Mouse (Mus musculus) intestine, embryonic 14.5 days (tissue): ENCODE results near the gene Cbfa2t2. TPM values are rescaled to one million over a fixed set of nuclear protein-coding genes. Genes with fewer than 3 reads are reported as not detected.

Source experiments
- ATAC-seq: fragments of 200-750 bp; cut with Nextera tagmentation; replicated peaks from 2 replicates; pipeline ENCODE4 v1.8.0; 2017; ENCODE audit warnings: low read depth, moderate number of reproducible peaks, moderate TSS enrichment, moderate library complexity; ENCODE audit not compliant: low FRiP score, low TSS enrichment
- DNase-seq: peaks from one replicate; pipeline ENCODE4 v3.0.0-alpha.2; 2018; ENCODE audit warnings: low spot score
- H3K27ac ChIP-seq: fragments of 300-500 bp; sonication (generic); 2 replicates; pipeline ENCODE4 v1.5.1; 2014; ENCODE audit warnings: low read depth, mild to moderate bottlenecking, control low read depth
- H3K27me3 ChIP-seq: fragments of 300-500 bp; sonication (generic); replicated peaks from 2 replicates; pipeline ENCODE4 v1.6.1; 2014; ENCODE audit warnings: low read length, control low read depth; ENCODE audit not compliant: control insufficient read depth, insufficient read depth
- H3K36me3 ChIP-seq: fragments of 300-500 bp; sonication (generic); 2 replicates; pipeline ENCODE4 v1.6.1; 2014; ENCODE audit warnings: low read length, control low read depth; ENCODE audit not compliant: control insufficient read depth, insufficient read depth
- H3K4me1 ChIP-seq: fragments of 300-500 bp; sonication (generic); replicated peaks from 2 replicates; pipeline ENCODE4 v1.6.1; 2014; ENCODE audit warnings: low read length, control low read depth, mixed read lengths; ENCODE audit not compliant: control insufficient read depth, insufficient read depth
- H3K4me2 ChIP-seq: fragments of 300-500 bp; sonication (generic); 2 replicates; pipeline ENCODE4 v1.6.1; 2014; ENCODE audit warnings: low read length
- H3K4me3 ChIP-seq: fragments of 300-500 bp; sonication (generic); 2 replicates; pipeline ENCODE4 v1.5.1; 2014; ENCODE audit warnings: low read depth, low read length, control low read depth, mixed read lengths
- H3K9ac ChIP-seq: fragments of 300-500 bp; sonication (generic); 2 replicates; pipeline ENCODE4 v1.6.1; 2014; ENCODE audit warnings: mild to moderate bottlenecking, low read length
- H3K9me3 ChIP-seq: fragments of 300-500 bp; sonication (generic); 2 replicates; pipeline ENCODE4 v1.6.1; 2016; ENCODE audit warnings: low read length, control low read depth; ENCODE audit not compliant: control insufficient read depth
- WGBS: fragments of 180-500 bp; shearing (Covaris S2); extraction: QIAGEN DNeasy Blood & Tissue Kit; methylation state at CpG from one replicate; pipeline ENCODE4 v1.1.7; 2014; 5-methylcytosine and 5-hydroxymethylcytosine counted together
- polyA plus RNA-seq: library from polyadenylated mRNA; unstranded; fragments of >200 nt; fragmentation: Nextera tagmentation; extraction: Ambion mirVana; gene quantifications from 2 replicates; pipeline ENCODE4 v1.2.1, GENCODE M21; 2014

Gene Cbfa2t2
- polyA plus RNA-seq, 1 experiment from 2014 or later, result 33.6 TPM

GRCm38 (mm10) chr2:154405447-154405994, 30.8 kb upstream of the Cbfa2t2 start:
- peaks cover 4% of the 10 kb centered on the region; the same call in 1 of the 2 replicates for H3K27me3 ChIP-seq
- H3K36me3 ChIP-seq, result no peaks in the 10 kb centered on the region
- H3K4me3 ChIP-seq, result no peak overlapping the region
- no peak overlapping the region for H3K9ac ChIP-seq
- H3K4me2 ChIP-seq, result no peak overlapping the region
- ATAC-seq (no peak), DNase-seq (no peak)
- H3K27ac ChIP-seq, result no peak overlapping the region
- no peaks in the 10 kb centered on the region for H3K9me3 ChIP-seq
- H3K4me1 ChIP-seq, result 0 out of 2 replicates have a peak, but pooled peaks cover 9% of the 10 kb centered on the region
- 62% methylated on average over 5 of the region's 5 CpGs for WGBS

DNA sequence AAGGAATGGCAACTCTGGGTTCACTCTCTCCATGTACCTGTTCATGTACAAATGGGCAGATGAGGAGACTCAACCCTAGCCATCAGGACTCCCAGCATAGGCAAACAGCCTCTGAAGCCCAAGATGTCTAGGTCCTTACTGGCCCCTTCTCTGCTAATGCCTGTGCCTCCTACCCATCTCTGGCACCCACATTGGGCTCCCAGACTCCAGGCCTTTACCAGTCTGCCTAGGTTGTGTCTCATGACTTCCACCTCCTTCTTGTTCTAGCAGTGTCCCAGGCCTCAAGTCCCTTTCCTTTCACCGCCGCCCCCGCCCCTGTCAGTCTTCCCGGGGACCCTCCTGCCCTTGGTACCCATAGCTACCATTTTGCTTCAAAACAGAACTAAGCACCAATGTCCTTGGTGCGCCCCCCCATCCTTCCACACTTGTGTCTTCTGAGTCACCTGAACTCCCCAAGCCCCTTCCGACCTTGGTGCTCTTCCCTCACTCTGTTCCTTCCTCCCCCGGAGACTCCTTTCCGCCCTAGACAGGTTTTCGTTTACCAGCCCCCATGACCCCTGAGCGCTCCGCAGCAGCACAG, 29.1 kb upstream of the Cbfa2t2 start:
- 0 out of 2 replicates have a peak, but pooled peaks cover 9% of the 10 kb centered on the region for H3K4me1 ChIP-seq
- peak overlapping the region; percentile 59 for H3K9ac ChIP-seq
- peak overlapping the region; percentile 78 for H3K4me2 ChIP-seq
- 31% methylated on average over 11 of the region's 11 CpGs for WGBS
- ATAC-seq (no peak), DNase-seq (no peak)
- H3K27ac ChIP-seq, result no peak overlapping the region
- H3K36me3 ChIP-seq, result no peaks in the 10 kb centered on the region
- H3K27me3 ChIP-seq, result peaks cover 4% of the 10 kb centered on the region; the same call in 1 of the 2 replicates
- peak overlapping the region; percentile 69 for H3K4me3 ChIP-seq
- no peaks in the 10 kb centered on the region for H3K9me3 ChIP-seq

DNA sequence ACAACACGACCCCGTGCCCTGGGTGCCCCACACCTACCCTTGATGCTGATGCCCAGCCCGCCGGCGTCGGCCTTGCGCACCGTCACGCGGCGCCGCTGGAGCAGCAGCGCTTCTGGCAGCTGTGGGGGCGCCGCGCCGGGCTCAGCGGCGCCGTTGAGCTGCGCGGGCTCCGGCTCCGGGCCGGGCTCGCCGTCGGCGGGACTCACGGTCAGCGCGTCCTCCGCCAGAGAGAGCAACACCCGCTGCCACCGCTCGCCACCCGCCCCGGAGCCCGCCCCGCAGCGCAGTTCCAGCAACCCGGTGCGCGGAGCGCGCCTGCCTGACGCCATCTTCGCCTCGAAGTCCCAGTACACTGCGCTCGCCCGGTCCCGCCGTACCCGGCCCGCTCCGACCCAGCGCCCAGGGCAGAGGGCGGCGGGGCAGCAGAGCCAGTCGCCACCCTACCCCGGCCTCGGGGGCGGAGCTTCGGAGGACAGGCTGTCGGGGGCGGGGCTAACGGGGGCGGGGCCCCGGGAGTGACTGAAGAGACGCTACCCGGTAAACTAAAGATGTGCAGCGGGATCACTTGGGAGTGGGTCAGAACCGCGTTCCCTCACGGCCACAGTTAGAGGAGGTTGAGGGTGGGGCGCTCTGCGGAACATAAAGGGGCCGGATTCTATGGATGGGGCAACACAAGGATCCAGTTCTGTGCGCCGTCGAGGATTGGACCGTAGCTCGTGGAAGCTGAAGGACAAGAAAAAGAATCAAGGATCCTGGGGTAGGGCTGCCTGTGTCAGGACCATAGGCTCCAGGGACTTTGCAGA, 28.4 kb upstream of the Cbfa2t2 start, which contains the start of gene Snta1:
TSS of gene Snta1 (minus strand) at position 457 of the 803 bp plus-strand sequence.
- Histone ChIP-seq H3K4me2 (peak within 1 kb of the TSS; percentile 78), H3K36me3 (no peaks in the 10 kb centered on the region), H3K27ac (no peak within 1 kb of the TSS), H3K9me3 (no peaks in the 10 kb centered on the region), H3K27me3 (peaks cover 4% of the 10 kb centered on the region; the same call in 1 of the 2 replicates), H3K4me3 (peak within 1 kb of the TSS; percentile 69), H3K4me1 (0 out of 2 replicates have a peak, but pooled peaks cover 6% of the 10 kb centered on the region), H3K9ac (peak within 1 kb of the TSS; percentile 59)
- 2% methylated on average over 75 of the region's 84 CpGs for WGBS
- peak; percentile 88 for DNase-seq
- peak; percentile 81 for ATAC-seq

GRCm38 (mm10) chr2:154410355-154410754, 25.9 kb upstream of the Cbfa2t2 start:
- no peaks in the 10 kb centered on the region for H3K36me3 ChIP-seq
- no peaks in the 10 kb centered on the region for H3K4me1 ChIP-seq
- DNase-seq, result no peak
- 57% methylated on average over 2 of the region's 2 CpGs for WGBS
- H3K27ac ChIP-seq, result no peak overlapping the region
- no peak for ATAC-seq
- H3K4me2 ChIP-seq, result no peak overlapping the region
- H3K4me3 ChIP-seq, result no peak overlapping the region
- no peak overlapping the region for H3K9ac ChIP-seq
- H3K27me3 ChIP-seq, result peaks cover 4% of the 10 kb centered on the region; the same call in 1 of the 2 replicates
- H3K9me3 ChIP-seq, result no peaks in the 10 kb centered on the region

DNA sequence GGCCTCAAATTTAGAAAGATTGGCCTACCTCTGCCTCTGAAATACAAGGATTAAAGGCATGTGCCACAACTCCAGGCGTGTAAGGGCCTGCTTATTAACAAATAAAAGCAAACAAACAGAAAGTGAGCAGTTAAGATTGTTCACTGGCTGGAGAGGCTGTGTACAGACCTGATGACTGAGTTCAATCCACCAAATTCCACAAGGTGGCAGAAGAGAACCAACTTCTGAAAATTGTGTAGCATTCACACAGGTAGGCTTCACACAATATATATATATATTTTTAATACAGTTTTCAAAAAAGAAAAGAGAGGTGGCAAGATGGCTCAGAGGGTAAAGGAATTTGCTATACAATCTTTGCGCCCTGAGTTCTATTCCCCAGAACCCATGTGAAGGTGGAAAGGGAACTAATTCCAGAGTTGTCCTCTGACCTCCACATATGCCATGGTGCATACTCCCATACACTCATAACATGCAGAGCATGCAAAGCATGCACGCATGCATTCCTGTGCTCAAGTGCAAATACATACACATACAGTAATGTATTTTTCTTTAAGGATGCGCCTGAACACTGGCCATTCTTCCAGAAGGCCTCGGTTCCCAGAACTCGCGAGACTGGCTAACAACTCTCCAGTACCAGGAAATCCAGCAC, 24.1 kb upstream of the Cbfa2t2 start:
- H3K9me3 ChIP-seq, result no peaks in the 10 kb centered on the region
- peaks cover 4% of the 10 kb centered on the region; the same call in 1 of the 2 replicates for H3K27me3 ChIP-seq
- H3K9ac ChIP-seq, result no peak overlapping the region
- DNase-seq (no peak), ATAC-seq (0 out of 2 replicates have a peak, but pooled peaks have one; percentile 40)
- H3K4me2 ChIP-seq, result no peak overlapping the region
- no peaks in the 10 kb centered on the region for H3K4me1 ChIP-seq
- no peak overlapping the region for H3K4me3 ChIP-seq
- H3K27ac ChIP-seq, result no peak overlapping the region
- WGBS, result 67% methylated on average over 7 of the region's 7 CpGs
- H3K36me3 ChIP-seq, result no peaks in the 10 kb centered on the region

DNA sequence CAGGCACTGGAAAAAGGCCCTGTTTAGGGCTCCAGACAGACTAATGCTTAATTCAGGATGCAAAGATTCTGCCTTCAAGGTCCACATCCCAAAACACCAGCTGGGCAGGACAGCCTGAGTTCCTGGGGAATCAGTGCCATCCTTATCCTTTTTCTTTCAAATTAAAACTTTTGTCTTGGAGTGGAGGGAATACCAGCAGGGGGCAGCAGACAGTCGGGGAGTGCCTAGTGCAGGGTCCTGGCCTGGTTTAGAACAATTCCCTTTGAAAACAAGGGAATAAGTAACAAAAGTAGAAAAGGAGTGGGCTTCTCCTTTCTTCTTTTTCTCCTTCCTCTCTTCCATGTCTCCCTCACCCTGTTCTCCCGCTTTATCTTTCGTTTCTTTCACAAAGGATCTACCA, 19.2 kb upstream of the Cbfa2t2 start:
- H3K4me1 ChIP-seq, result no peaks in the 10 kb centered on the region
- no peak overlapping the region for H3K4me3 ChIP-seq
- H3K27me3 ChIP-seq, result no peaks in the 10 kb centered on the region
- no peak overlapping the region for H3K27ac ChIP-seq
- ATAC-seq (0 out of 2 replicates have a peak, but pooled peaks have one; percentile 47), DNase-seq (peak; percentile 89)
- 10% methylated on average over 3 of the region's 3 CpGs for WGBS
- H3K4me2 ChIP-seq, result no peak overlapping the region
- H3K36me3 ChIP-seq, result no peaks in the 10 kb centered on the region
- no peak overlapping the region for H3K9ac ChIP-seq
- H3K9me3 ChIP-seq, result no peaks in the 10 kb centered on the region

DNA sequence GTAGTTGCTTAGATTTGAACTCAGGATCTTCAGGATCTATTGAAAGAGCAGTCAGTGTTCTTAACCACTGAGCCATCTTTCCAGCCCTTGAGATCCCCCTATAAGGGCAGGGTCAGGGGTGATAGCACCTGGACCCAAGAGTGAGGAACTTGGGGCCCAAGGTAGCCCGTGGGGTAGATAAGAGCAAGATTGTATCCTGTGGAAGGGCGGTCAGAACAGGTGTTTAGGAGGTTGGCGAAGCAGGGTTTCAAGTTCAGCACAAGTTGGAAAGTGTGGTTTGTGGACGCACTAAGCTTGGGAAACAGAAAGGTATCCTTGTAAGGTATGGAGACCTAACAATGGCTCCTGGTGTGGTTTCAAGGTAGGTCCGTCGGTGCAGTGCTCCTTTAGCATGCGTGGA, 18.3 kb upstream of the Cbfa2t2 start:
- Histone ChIP-seq H3K36me3 (no peaks in the 10 kb centered on the region), H3K27ac (no peak overlapping the region), H3K4me2 (no peak overlapping the region), H3K4me1 (no peaks in the 10 kb centered on the region), H3K27me3 (no peaks in the 10 kb centered on the region), H3K4me3 (no peak overlapping the region), H3K9ac (no peak overlapping the region), H3K9me3 (no peaks in the 10 kb centered on the region)
- 90% methylated on average over 7 of the region's 7 CpGs for WGBS
- DNase-seq (no peak), ATAC-seq (no peak)
